Mouse (Mus musculus) neural tube, embryonic 14.5 days (tissue): ENCODE data around the gene 1700056E22Rik. TPM values are rescaled to one million over a fixed set of nuclear protein-coding genes. Genes with fewer than 3 reads are reported as not detected.
A peak's percentile ranks its signal among the peaks of the same experiment; 100 is the strongest.

Source experiments
- ATAC-seq: fragments of 200-750 bp; cut with Nextera tagmentation; 2 replicates; pipeline ENCODE4 v1.8.0; 2017; ENCODE audit warnings: low read depth, mild to moderate bottlenecking, moderate TSS enrichment, moderate library complexity
- H3K27ac ChIP-seq: fragments of 300-500 bp; sonication (generic); 2 replicates; pipeline ENCODE4 v1.5.1; 2014; ENCODE audit warnings: low read depth, mild to moderate bottlenecking, control low read depth, low read length, moderate library complexity, mixed read lengths
- H3K27me3 ChIP-seq: fragments of 300-500 bp; sonication (generic); 2 replicates; pipeline ENCODE4 v1.6.1; 2014; ENCODE audit warnings: low read length; ENCODE audit not compliant: control insufficient read depth, insufficient read depth
- H3K36me3 ChIP-seq: fragments of 300-500 bp; sonication (generic); 2 replicates; pipeline ENCODE4 v1.6.1; 2014; ENCODE audit warnings: low read length, mixed read lengths; ENCODE audit not compliant: control insufficient read depth, insufficient read depth
- H3K4me1 ChIP-seq: fragments of 300-500 bp; sonication (generic); 2 replicates; pipeline ENCODE4 v1.6.1; 2014; ENCODE audit warnings: low read length; ENCODE audit not compliant: control insufficient read depth, insufficient read depth
- H3K4me2 ChIP-seq: fragments of 300-500 bp; sonication (generic); 2 replicates; pipeline ENCODE4 v1.6.1; 2014; ENCODE audit warnings: mild to moderate bottlenecking, low read depth, low read length, control low read depth
- H3K4me3 ChIP-seq: fragments of 300-500 bp; sonication (generic); 2 replicates; pipeline ENCODE4 v1.5.1; 2014; ENCODE audit warnings: low read depth, low read length, control low read depth, mixed read lengths
- H3K9ac ChIP-seq: fragments of 300-500 bp; sonication (generic); replicated peaks from 2 replicates; pipeline ENCODE4 v1.6.1; 2014; ENCODE audit warnings: low read depth, mild to moderate bottlenecking, control low read depth, low read length, mixed read lengths
- H3K9me3 ChIP-seq: fragments of 300-500 bp; sonication (generic); 2 replicates; pipeline ENCODE4 v1.6.1; 2016; ENCODE audit warnings: low read length; ENCODE audit not compliant: control insufficient read depth
- WGBS: fragments of 180-500 bp; shearing (Covaris S2); extraction: QIAGEN DNeasy Blood & Tissue Kit; methylation state at CpG from one replicate; pipeline ENCODE4 v1.1.7; 2014; 5-methylcytosine and 5-hydroxymethylcytosine counted together
- polyA plus RNA-seq: library from polyadenylated mRNA; unstranded; fragments of >200 nt; fragmentation: Nextera tagmentation; extraction: Ambion mirVana; gene quantifications from 2 replicates; pipeline ENCODE4 v1.2.1, GENCODE M21; 2014

1700056E22Rik gene
- polyA plus RNA-seq, result 0.80 and 1.0 TPM in 2 replicates

DNA sequence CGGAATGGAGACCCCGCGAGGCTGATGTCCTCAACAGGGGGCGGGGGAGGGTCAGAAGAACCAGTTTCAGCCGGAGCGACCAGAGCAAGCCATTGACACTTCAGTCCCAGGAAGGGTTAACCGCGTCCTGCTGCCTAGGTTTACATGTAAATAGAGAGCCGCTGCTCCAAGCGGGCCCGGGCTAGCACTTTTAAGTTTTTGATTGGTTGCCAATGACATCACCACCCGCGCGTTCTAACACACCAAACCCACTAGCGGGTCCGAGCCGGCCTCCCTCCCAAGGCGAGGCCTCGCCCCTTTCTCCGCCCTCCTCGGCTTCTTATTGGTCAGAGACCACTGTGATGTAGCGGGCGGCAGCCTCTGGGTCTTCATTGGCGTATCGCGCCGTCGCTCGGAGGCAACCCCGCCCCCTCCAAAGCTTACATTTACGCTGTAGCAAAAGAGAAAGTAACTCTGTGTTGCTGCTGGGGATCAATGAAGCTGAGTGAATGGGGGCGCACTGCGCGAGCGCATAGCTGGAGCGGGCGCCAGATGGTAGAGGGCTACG lies at the start of gene 1700056E22Rik:
TSS of gene 1700056E22Rik (minus strand) at position 291 of the 547 bp plus-strand sequence.
- H3K36me3 ChIP-seq, result no peaks in the 10 kb centered on the region

DNA sequence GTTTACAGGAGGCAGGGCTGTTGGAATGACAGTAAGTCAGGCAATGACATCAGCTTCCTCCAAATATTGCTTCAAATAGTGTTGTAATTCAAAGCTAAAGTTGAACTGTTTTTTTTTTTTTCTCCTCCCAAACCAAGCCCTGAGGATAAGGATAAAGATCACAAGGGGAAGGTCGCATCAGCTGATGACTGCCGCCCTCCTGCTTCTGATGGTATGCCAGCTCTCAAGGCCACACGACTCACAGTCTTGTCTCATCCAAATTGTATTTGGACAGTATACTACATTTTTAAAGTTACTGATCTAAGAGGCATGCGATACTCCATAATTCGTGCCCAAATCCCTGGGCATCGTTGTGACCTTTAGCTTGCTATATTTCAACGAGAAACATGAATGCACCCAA lies 49.1 kb upstream of the 1700056E22Rik start:
- 94% methylated on average over 7 of the region's 7 CpGs for WGBS
- Histone ChIP-seq H3K27ac (no peak overlapping the region), H3K9ac (no peak overlapping the region), H3K4me2 (no peak overlapping the region), H3K36me3 (no peaks in the 10 kb centered on the region), H3K9me3 (no peaks in the 10 kb centered on the region), H3K4me3 (no peak overlapping the region), H3K27me3 (no peaks in the 10 kb centered on the region), H3K4me1 (no peaks in the 10 kb centered on the region)
- ATAC-seq, result no peak

More for the DNA sequence above, at the start of gene 1700056E22Rik:
- Histone ChIP-seq H3K4me3 (peak within 1 kb of the TSS; percentile 55), H3K9me3 (no peaks in the 10 kb centered on the region), H3K27me3 (no peaks in the 10 kb centered on the region), H3K27ac (peak within 1 kb of the TSS; percentile 93), H3K9ac (peak within 1 kb of the TSS; percentile 87), H3K4me2 (peak within 1 kb of the TSS; percentile 83), H3K4me1 (peaks cover 13% of the 10 kb centered on the region; the same call in 1 of the 2 replicates)
- peak; percentile 99 for ATAC-seq
- WGBS, result under 1% methylated on average over 38 of the region's 38 CpGs

DNA sequence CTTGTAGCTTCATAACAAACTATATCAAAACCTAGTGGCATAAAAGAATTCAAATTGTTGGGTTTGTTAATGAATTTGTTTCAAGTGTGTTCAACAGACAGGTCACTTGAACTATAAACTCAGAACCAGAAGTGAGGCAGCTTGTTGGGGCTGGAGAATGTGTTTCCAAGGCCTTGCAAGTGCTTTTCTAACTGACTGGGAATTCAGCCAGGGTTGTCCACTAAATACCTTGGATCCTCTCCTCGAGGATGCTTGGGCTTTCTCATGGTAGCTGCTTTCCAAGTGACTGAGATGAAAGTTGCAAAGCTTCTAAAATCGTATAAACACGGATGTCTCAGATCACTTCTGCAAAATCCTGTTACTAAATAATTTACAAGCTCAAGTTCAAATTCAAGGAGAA lies 48.6 kb upstream of the 1700056E22Rik start:
- no peak overlapping the region for H3K27ac ChIP-seq
- no peaks in the 10 kb centered on the region for H3K4me1 ChIP-seq
- H3K9me3 ChIP-seq, result no peaks in the 10 kb centered on the region
- no peak for ATAC-seq
- H3K9ac ChIP-seq, result no peak overlapping the region
- no peaks in the 10 kb centered on the region for H3K27me3 ChIP-seq
- no peak overlapping the region for H3K4me2 ChIP-seq
- H3K4me3 ChIP-seq, result no peak overlapping the region
- 81% methylated on average over 3 of the region's 3 CpGs for WGBS
- H3K36me3 ChIP-seq, result no peaks in the 10 kb centered on the region

DNA sequence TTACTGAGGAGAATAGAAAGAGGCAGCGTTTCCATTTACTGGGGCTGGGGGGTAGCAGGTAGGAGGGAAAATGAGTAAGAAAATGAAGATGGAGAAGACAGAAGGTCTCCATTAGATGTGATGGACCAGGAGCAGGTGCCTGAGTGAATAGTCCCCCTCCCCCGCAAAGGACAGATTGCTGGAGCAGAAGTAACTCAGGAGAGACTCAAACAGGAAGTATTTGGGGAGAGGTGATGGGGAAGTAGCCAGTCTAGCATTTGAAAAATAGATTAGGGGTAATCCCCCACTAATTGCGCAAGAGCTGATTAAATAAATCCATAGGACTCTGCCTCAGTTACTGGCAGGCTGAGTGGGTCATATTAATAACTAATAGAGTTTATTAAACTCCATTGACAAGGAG lies 45.2 kb upstream of the 1700056E22Rik start:
- Histone ChIP-seq H3K27ac (no peak overlapping the region), H3K9ac (no peak overlapping the region), H3K27me3 (no peaks in the 10 kb centered on the region), H3K9me3 (no peaks in the 10 kb centered on the region), H3K4me1 (no peaks in the 10 kb centered on the region), H3K36me3 (no peaks in the 10 kb centered on the region), H3K4me2 (no peak overlapping the region), H3K4me3 (no peak overlapping the region)
- 96% methylated on average over 3 of the region's 3 CpGs for WGBS
- ATAC-seq, result no peak

DNA sequence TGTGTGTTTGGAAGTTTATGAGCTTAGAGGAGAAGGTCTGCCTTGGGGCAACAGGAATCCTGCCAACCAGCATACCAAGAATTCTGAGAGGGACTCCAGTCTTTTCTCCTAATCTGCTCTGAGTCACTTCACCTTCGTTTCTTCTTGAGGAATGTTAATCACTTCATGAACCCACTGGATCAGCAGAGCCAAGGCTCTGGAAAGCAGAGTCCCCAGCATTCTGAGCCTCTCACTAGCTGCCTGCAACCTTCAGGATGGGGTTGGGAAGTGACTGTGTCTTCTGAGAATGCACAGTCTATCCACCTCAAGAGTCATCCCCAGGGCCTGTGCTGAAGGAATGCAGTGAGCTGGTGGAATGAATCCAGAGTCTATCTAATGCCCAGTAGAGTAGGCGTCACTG lies 42.7 kb upstream of the 1700056E22Rik start:
- ATAC-seq, result no peak
- no peaks in the 10 kb centered on the region for H3K4me1 ChIP-seq
- no peak overlapping the region for H3K27ac ChIP-seq
- H3K36me3 ChIP-seq, result 0 out of 2 replicates have a peak, but pooled peaks cover under 1% of the 10 kb centered on the region
- H3K9ac ChIP-seq, result no peak overlapping the region
- H3K4me3 ChIP-seq, result no peak overlapping the region
- no peaks in the 10 kb centered on the region for H3K9me3 ChIP-seq
- H3K27me3 ChIP-seq, result no peaks in the 10 kb centered on the region
- H3K4me2 ChIP-seq, result no peak overlapping the region
- WGBS, result 76% methylated on average over 2 of the region's 2 CpGs

DNA sequence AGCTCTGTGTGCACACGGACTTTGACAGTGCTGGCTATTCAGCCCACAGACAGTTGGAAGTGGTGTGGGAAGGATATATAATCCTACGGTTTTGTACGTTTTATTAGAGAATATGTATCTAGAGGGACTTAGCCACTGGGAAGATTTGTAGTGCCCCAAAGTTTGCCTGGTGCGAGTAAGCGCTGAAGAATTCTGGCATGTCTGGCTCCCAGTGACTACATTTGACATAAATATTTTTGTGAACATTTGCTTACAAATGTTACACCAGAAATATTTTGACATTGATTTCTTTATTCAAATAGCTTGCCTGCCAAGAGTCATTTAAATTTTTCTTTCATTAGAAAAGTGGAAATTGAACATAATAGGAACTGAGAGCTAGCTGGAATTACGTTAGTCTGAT lies 42.0 kb upstream of the 1700056E22Rik start:
- no peak overlapping the region for H3K9ac ChIP-seq
- WGBS, result 90% methylated on average over 6 of the region's 6 CpGs
- H3K4me2 ChIP-seq, result no peak overlapping the region
- ATAC-seq, result no peak
- no peaks in the 10 kb centered on the region for H3K9me3 ChIP-seq
- H3K27me3 ChIP-seq, result no peaks in the 10 kb centered on the region
- no peaks in the 10 kb centered on the region for H3K4me1 ChIP-seq
- H3K27ac ChIP-seq, result no peak overlapping the region
- H3K36me3 ChIP-seq, result 0 out of 2 replicates have a peak, but pooled peaks cover 2% of the 10 kb centered on the region
- H3K4me3 ChIP-seq, result no peak overlapping the region

DNA sequence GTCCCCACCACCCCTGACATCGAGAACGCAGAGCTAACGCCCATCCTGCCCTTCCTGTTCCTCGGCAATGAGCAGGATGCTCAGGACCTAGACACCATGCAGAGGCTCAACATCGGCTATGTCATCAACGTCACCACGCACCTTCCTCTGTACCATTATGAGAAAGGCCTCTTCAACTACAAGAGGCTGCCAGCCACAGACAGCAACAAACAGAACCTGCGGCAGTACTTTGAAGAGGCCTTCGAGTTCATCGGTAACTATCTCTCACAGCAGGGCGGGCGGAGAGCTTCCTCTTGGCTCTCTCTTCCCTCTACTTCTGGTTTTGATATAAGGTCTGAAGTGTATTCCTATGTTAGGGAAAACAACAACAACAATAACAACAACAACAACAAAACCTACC lies 34.9 kb upstream of the 1700056E22Rik start:
- no peaks in the 10 kb centered on the region for H3K9me3 ChIP-seq
- no peak overlapping the region for H3K9ac ChIP-seq
- H3K27ac ChIP-seq, result no peak overlapping the region
- WGBS, result 95% methylated on average over 12 of the region's 12 CpGs
- no peaks in the 10 kb centered on the region for H3K27me3 ChIP-seq
- H3K36me3 ChIP-seq, result 0 out of 2 replicates have a peak, but pooled peaks cover 2% of the 10 kb centered on the region
- no peak overlapping the region for H3K4me3 ChIP-seq
- H3K4me1 ChIP-seq, result no peaks in the 10 kb centered on the region
- ATAC-seq, result no peak
- H3K4me2 ChIP-seq, result no peak overlapping the region

DNA sequence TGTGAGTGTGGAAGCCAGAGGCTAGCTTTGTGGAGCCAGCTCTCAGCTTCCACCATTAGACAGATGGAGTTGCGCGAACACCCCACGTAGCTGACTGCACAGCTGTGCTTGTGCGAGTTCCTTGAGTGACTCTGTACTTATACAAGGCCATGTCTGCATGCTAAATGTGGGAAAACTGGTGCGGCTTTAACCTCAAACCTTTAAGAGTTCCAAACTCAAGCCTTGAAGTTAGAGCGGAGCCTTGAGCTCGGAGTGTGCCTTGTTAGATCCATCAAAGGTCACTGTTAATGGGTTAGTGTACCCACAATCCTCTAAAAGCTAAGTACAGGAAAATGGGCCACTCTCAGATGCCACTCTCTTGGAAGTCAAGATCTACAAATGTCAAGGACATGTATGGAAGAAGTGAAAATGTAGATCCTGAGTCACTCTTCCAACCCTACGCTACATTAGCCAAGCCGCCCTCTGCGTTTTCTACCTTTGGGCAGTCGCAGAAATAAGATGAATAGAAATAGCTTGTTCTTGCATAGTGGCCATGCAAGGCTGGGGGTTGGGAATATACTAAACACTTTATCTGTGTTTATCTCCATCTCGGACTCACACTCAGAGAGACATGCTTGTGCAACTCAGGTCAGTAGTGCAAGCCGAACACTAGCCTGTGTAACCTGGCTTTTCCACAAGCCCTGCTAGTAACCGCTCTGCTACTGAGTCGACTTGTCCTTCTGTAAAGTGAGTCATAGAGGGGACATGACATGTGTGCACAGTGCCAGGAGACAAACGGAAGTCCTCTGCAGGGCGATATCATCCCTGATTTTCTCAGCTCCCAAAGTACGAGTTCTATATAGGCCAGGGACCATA lies 33.8 kb upstream of the 1700056E22Rik start:
- H3K27ac ChIP-seq, result no peak overlapping the region
- H3K9me3 ChIP-seq, result no peaks in the 10 kb centered on the region
- no peak overlapping the region for H3K9ac ChIP-seq
- no peaks in the 10 kb centered on the region for H3K27me3 ChIP-seq
- ATAC-seq, result no peak
- 93% methylated on average over 18 of the region's 18 CpGs for WGBS
- H3K4me2 ChIP-seq, result no peak overlapping the region
- H3K4me1 ChIP-seq, result no peaks in the 10 kb centered on the region
- 0 out of 2 replicates have a peak, but pooled peaks cover 2% of the 10 kb centered on the region for H3K36me3 ChIP-seq
- no peak overlapping the region for H3K4me3 ChIP-seq
